Mouse (Mus musculus) midbrain, embryonic 11.5 days (tissue): ENCODE data around the gene Trpc5. TPM values are rescaled to one million over a fixed set of nuclear protein-coding genes. Genes with fewer than 3 reads are reported as not detected.

Experiments used
- ATAC-seq: fragments of 200-750 bp; cut with Nextera tagmentation; 2 replicates; pipeline ENCODE4 v1.8.0; 2017; ENCODE audit warnings: moderate TSS enrichment, moderate library complexity; ENCODE audit not compliant: low FRiP score
- DNase-seq: peaks from one replicate; pipeline ENCODE4 v3.0.0; 2015; ENCODE audit warnings: low spot score; ENCODE audit errors: missing footprints
- H3K27ac ChIP-seq: fragments of 300-500 bp; sonication (generic); 2 replicates; pipeline ENCODE4 v1.5.1; 2014; ENCODE audit warnings: low read depth, low read length
- H3K27me3 ChIP-seq: fragments of 300-500 bp; sonication (generic); 2 replicates; pipeline ENCODE4 v1.6.1; 2014; ENCODE audit warnings: mild to moderate bottlenecking, low read length, moderate library complexity, mixed read lengths; ENCODE audit not compliant: control insufficient read depth, insufficient read depth
- H3K36me3 ChIP-seq: fragments of 300-500 bp; sonication (generic); 2 replicates; pipeline ENCODE4 v1.6.1; 2014; ENCODE audit warnings: mild to moderate bottlenecking, low read length, moderate library complexity, mixed read lengths; ENCODE audit not compliant: control insufficient read depth, insufficient read depth
- H3K4me1 ChIP-seq: fragments of 300-500 bp; sonication (generic); 2 replicates; pipeline ENCODE4 v1.6.1; 2014; ENCODE audit warnings: low read length; ENCODE audit not compliant: control insufficient read depth, insufficient read depth
- H3K4me2 ChIP-seq: fragments of 300-500 bp; sonication (generic); 2 replicates; pipeline ENCODE4 v1.6.1; 2014; ENCODE audit warnings: mild to moderate bottlenecking, moderate library complexity
- H3K4me3 ChIP-seq: fragments of 300-500 bp; sonication (generic); 2 replicates; pipeline ENCODE4 v1.5.1; 2014; ENCODE audit warnings: low read depth, low read length
- H3K9ac ChIP-seq: fragments of 300-500 bp; sonication (generic); 2 replicates; pipeline ENCODE4 v1.6.1; 2014; ENCODE audit warnings: low read length
- H3K9me3 ChIP-seq: fragments of 300-500 bp; sonication (generic); 2 replicates; pipeline ENCODE4 v1.6.1; 2016; ENCODE audit warnings: low read length; ENCODE audit not compliant: control insufficient read depth
- WGBS: fragments of 180-500 bp; shearing (Covaris S2); extraction: QIAGEN DNeasy Blood & Tissue Kit; methylation state at CpG from one replicate; pipeline ENCODE4 v1.1.7; 2014; 5-methylcytosine and 5-hydroxymethylcytosine counted together
- polyA plus RNA-seq: library from polyadenylated mRNA; unstranded; fragments of >200 nt; fragmentation: Nextera tagmentation; extraction: Ambion mirVana; gene quantifications from 2 replicates; pipeline ENCODE4 v1.2.1, GENCODE M21; 2014

Trpc5 gene
- polyA plus RNA-seq, 1 experiment from 2014 or later, result 0.34 TPM

DNA sequence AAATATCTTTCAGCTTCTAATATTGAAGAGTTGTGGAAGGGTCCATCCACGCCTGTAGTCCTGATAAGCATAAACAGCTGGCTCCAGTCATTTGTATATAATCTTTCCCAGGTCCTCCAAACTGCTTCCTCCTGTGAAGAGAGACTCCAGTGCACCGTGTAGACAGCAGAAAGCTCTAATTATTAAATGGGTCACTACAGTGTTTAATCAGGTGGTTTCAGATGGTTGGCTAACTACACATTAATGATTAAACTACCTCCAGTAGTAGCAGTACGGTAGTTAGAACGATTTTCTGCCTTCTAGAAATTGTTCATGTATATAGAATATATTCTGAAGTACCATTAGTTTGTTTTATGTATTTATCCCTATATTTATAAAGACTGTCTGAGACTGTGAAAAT, 75.2 kb downstream of the Trpc5 start:
- no peaks in the 10 kb centered on the region for H3K9me3 ChIP-seq
- H3K9ac ChIP-seq, result no peak overlapping the region
- H3K4me3 ChIP-seq, result no peak overlapping the region
- ATAC-seq (no peak), DNase-seq (no peak)
- H3K27ac ChIP-seq, result no peak overlapping the region
- no peak overlapping the region for H3K4me2 ChIP-seq
- no peaks in the 10 kb centered on the region for H3K27me3 ChIP-seq
- H3K36me3 ChIP-seq, result no peaks in the 10 kb centered on the region
- no peaks in the 10 kb centered on the region for H3K4me1 ChIP-seq
- WGBS, result 78% methylated on average over 4 of the region's 4 CpGs

- Histone ChIP-seq H3K27me3 (no peaks in the 10 kb centered on the region), H3K4me3 (no peak overlapping the region), H3K9ac (no peak overlapping the region), H3K27ac (no peak overlapping the region), H3K4me1 (no peaks in the 10 kb centered on the region), H3K36me3 (no peaks in the 10 kb centered on the region), H3K4me2 (no peak overlapping the region), H3K9me3 (no peaks in the 10 kb centered on the region)
- DNase-seq (no peak), ATAC-seq (no peak)
- WGBS, result 48% methylated on average over 1 of the region's 1 CpGs
Observed at GRCm38 (mm10) chrX:144536431-144536830, 151.5 kb downstream of the Trpc5 start.

DNA sequence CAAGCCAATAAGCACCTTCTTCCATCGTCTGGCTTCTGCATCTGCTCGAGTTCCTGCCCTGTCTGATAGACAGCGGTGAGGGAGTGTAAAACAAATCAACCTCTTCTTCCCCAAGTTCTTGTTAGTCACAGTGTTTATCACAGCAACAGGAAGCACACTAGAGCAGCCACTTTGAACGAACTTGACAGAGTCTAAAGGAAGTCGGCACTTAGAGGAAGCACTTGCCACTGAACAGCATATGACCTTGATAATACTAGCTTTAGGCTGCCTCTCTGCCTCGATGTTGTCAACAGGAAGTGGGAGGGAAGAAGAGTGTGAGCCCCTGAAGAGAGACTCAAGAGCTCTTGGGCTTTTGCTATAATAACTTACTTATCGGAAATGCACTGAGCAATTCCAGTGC, 161.9 kb downstream of the Trpc5 start:
- H3K9ac ChIP-seq, result no peak overlapping the region
- DNase-seq (no peak), ATAC-seq (no peak)
- H3K4me3 ChIP-seq, result no peak overlapping the region
- WGBS, result 84% methylated on average over 7 of the region's 7 CpGs
- no peaks in the 10 kb centered on the region for H3K9me3 ChIP-seq
- H3K4me1 ChIP-seq, result no peaks in the 10 kb centered on the region
- H3K27me3 ChIP-seq, result no peaks in the 10 kb centered on the region
- no peak overlapping the region for H3K27ac ChIP-seq
- no peak overlapping the region for H3K4me2 ChIP-seq
- H3K36me3 ChIP-seq, result no peaks in the 10 kb centered on the region

- 75% methylated on average over 5 of the region's 5 CpGs for WGBS
- Histone ChIP-seq H3K9me3 (no peaks in the 10 kb centered on the region), H3K4me3 (no peak overlapping the region), H3K4me1 (no peaks in the 10 kb centered on the region), H3K36me3 (no peaks in the 10 kb centered on the region), H3K27me3 (no peaks in the 10 kb centered on the region), H3K9ac (no peak overlapping the region), H3K4me2 (no peak overlapping the region), H3K27ac (no peak overlapping the region)
- ATAC-seq, result no peak
- DNase-seq, result no peak
Observed at GRCm38 (mm10) chrX:144523239-144523638, 164.7 kb downstream of the Trpc5 start.

DNA sequence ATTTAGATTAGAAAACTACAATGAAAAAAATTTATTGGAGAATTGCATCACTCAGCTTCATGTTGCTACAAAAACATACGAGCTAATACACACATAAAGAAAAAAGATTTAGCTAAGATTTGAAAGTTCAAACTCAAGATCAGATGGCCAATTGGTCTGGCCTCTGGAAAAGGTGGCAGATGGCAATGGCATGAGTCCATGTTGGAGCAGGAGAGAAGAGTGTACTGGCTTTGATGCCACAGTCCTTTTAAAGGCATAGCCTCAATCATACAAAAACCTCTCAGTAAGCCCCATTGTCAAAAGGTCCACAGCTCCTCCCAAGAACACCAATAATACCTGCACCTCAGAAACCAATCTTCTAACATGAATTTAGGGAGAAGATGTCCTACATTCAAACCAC, 196.6 kb downstream of the Trpc5 start:
- WGBS, result 65% methylated on average over 1 of the region's 1 CpGs
- ATAC-seq (no peak), DNase-seq (no peak)

DNA sequence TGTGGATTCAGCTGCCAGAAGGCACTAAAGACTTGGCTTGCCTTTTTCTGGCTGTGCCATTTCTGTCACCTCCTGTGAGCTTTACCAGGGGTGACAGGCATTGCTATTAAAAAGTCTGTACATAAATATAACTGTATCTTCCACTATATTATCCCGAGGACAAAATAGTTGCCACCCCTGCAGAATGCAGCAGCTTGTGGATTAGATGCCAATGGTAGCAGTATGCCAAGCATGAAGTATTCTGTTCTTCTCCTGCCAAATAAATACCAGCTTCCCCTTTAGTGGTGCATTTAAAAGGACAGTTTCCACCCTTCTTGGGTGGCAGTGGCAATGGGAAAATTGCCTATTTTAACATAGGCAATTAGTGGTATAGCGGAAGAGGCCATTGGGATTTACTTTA, 223.6 kb downstream of the Trpc5 start:
- WGBS, result 86% methylated on average over 2 of the region's 2 CpGs
- H3K27me3 ChIP-seq, result no peaks in the 10 kb centered on the region
- no peak for DNase-seq

More for the DNA sequence above, 196.6 kb downstream of the Trpc5 start:
- Histone ChIP-seq H3K27ac (no peak overlapping the region), H3K4me3 (no peak overlapping the region), H3K36me3 (no peaks in the 10 kb centered on the region), H3K9me3 (no peaks in the 10 kb centered on the region), H3K4me1 (no peaks in the 10 kb centered on the region), H3K27me3 (no peaks in the 10 kb centered on the region), H3K4me2 (no peak overlapping the region), H3K9ac (no peak overlapping the region)

DNA sequence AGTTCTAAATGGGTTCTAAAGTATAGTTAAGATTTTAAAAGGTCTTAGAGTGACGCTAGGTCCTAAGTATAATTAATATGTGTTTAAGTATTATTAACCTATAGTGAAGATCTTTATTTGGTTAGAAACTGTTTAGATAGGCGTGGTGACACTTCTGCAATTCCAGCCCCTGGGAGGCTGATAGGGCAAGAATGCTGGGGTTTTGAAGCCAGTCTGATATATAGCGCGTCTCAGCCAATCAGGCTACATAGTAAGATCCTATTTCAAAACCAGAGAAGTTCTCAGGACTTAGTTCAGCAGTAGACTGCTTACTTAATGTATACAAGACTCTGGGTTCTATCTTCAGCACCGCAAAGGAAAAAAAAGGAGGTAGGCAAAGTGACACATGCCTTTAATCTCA, 231.7 kb downstream of the Trpc5 start, which contains the start of gene Trpc5os:
Gene Trpc5os (plus strand): TSS at position 301 of the 400 bp plus-strand sequence.
- no peak within 1 kb of the TSS for H3K4me3 ChIP-seq
- 84% methylated on average over 5 of the region's 5 CpGs for WGBS
- no peaks in the 10 kb centered on the region for H3K36me3 ChIP-seq
- H3K27ac ChIP-seq, result no peak within 1 kb of the TSS
- H3K4me2 ChIP-seq, result no peak within 1 kb of the TSS
- H3K27me3 ChIP-seq, result no peaks in the 10 kb centered on the region
- H3K9me3 ChIP-seq, result no peaks in the 10 kb centered on the region
- no peak within 1 kb of the TSS for H3K9ac ChIP-seq
- no peaks in the 10 kb centered on the region for H3K4me1 ChIP-seq
- no peak for DNase-seq
- no peak for ATAC-seq

More for the DNA sequence above, 223.6 kb downstream of the Trpc5 start:
- H3K9me3 ChIP-seq, result no peaks in the 10 kb centered on the region
- no peak overlapping the region for H3K27ac ChIP-seq
- no peaks in the 10 kb centered on the region for H3K36me3 ChIP-seq
- no peak overlapping the region for H3K9ac ChIP-seq
- ATAC-seq, result no peak
- H3K4me1 ChIP-seq, result no peaks in the 10 kb centered on the region
- H3K4me3 ChIP-seq, result no peak overlapping the region
- H3K4me2 ChIP-seq, result no peak overlapping the region

DNA sequence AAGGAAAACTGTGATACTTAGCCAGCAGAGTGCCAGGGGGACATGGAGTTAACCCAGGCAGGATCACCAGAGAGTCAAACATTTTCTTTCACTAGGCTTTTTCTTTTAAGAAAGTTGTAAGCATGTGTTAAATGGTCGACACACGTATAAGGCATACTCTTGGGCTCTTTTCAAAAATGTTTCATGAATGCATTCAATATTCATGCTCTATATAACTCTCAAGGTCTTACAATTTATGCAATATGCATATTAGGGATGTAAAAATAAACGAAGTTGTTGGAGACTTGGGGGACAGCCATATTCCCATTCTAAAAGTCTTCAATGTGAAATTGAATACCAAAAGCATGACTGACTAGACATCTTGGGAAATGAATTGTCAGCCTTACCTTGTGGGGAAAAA, 264.1 kb downstream of the Trpc5 start:
- Histone ChIP-seq H3K9ac (no peak overlapping the region), H3K27ac (no peak overlapping the region), H3K4me3 (no peak overlapping the region), H3K36me3 (no peaks in the 10 kb centered on the region), H3K9me3 (no peaks in the 10 kb centered on the region), H3K27me3 (no peaks in the 10 kb centered on the region), H3K4me2 (no peak overlapping the region), H3K4me1 (no peaks in the 10 kb centered on the region)
- ATAC-seq (no peak), DNase-seq (no peak)
- 83% methylated on average over 3 of the region's 3 CpGs for WGBS

- ATAC-seq, result no peak
- 78% methylated on average over 1 of the region's 1 CpGs for WGBS
Observed at GRCm38 (mm10) chrX:144421091-144421490, 266.9 kb downstream of the Trpc5 start.

GRCm38 (mm10) chrX:144420259-144420658, 267.7 kb downstream of the Trpc5 start:
- no peak for DNase-seq
- H3K27me3 ChIP-seq, result no peaks in the 10 kb centered on the region
- no peak overlapping the region for H3K4me3 ChIP-seq
- no peak overlapping the region for H3K27ac ChIP-seq
- H3K4me1 ChIP-seq, result no peaks in the 10 kb centered on the region
- WGBS, result 64% methylated on average over 1 of the region's 1 CpGs
- H3K4me2 ChIP-seq, result no peak overlapping the region
- no peak for ATAC-seq
- H3K9me3 ChIP-seq, result no peaks in the 10 kb centered on the region
- H3K36me3 ChIP-seq, result no peaks in the 10 kb centered on the region
- H3K9ac ChIP-seq, result no peak overlapping the region

More at GRCm38 (mm10) chrX:144421091-144421490, 266.9 kb downstream of the Trpc5 start:
- no peak overlapping the region for H3K9ac ChIP-seq
- H3K36me3 ChIP-seq, result no peaks in the 10 kb centered on the region
- H3K27ac ChIP-seq, result no peak overlapping the region
- H3K4me3 ChIP-seq, result no peak overlapping the region
- H3K4me1 ChIP-seq, result no peaks in the 10 kb centered on the region
- H3K4me2 ChIP-seq, result no peak overlapping the region
- no peaks in the 10 kb centered on the region for H3K27me3 ChIP-seq
- H3K9me3 ChIP-seq, result no peaks in the 10 kb centered on the region
- DNase-seq, result no peak
